Comparison of ENCODE assay signal across 8 mouse cellular contexts in the genomic region with DNA sequence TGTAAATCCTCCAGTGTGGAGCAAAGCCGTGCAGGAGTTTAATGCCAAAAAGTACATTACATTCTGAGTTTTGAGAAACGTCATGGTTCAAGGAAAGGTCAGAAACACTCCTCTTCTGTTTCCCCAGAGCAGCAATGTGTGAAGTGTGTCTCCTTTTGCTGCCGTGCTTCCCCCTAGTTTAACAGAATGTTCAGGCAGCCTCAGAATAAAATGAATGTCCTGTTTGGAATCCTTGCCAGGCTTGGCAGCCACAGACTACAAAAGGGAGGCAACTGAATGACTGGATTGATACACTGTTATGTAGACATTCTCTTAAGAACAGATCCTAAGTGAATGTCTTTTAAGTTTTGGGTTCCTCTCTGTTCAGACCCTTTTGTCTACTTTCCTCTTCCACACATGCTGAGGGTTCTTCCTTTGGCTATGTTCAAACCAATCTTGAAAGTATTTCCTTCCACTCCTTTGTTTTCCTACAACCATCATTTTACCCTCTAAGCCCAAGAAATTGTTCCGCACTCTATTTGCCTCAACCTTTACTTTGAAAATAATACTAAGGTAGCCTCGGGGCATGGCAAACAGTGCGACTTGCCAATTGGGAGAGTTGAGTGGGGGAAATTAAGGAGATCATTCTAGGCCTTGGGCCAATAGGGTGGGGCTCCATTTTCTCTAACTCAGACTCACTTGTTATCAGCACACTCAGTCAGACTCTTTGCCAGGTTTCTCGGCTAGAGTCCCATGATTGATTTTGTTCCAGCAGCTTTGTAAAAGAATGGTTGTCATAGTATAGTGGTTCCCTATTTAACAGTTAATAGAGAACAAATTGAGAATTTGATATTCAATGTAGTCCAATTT.
DNase-seq lines count a peak whose midpoint lies in the region; ATAC-seq lines count a peak whose summit lies in the region.

No protein-coding gene starts in this region.

- no peaks in the 10 kb centered on the region for H3K9me3 ChIP-seq in midbrain, embryonic 12.5 days
- no peaks in the 10 kb centered on the region for H3K9me3 ChIP-seq in midbrain, embryonic 11.5 days (ENCODE audit: control insufficient read depth, low read length)
- no peaks in the 10 kb centered on the region for H3K9me3 ChIP-seq in embryonic facial prominence, embryonic 12.5 days
- no peaks in the 10 kb centered on the region for H3K9me3 ChIP-seq in stomach, embryonic 16.5 days (replicated peaks; ENCODE audit: control insufficient read depth, low read length)

- H3K9ac ChIP-seq in midbrain, embryonic 12.5 days (replicated peaks): no peak overlapping the region
- no peak overlapping the region for H3K9ac ChIP-seq in midbrain, embryonic 11.5 days (ENCODE audit: low read length)
- H3K9ac ChIP-seq in embryonic facial prominence, embryonic 12.5 days: no peak overlapping the region
- H3K9ac ChIP-seq in stomach, embryonic 16.5 days (ENCODE audit: low read length): no peak overlapping the region

- H3K4me2 ChIP-seq in midbrain, embryonic 12.5 days (replicated peaks): no peak overlapping the region
- no peak overlapping the region for H3K4me2 ChIP-seq in midbrain, embryonic 11.5 days
- H3K4me2 ChIP-seq in embryonic facial prominence, embryonic 12.5 days (replicated peaks): no peak overlapping the region
- no peak overlapping the region for H3K4me2 ChIP-seq in stomach, embryonic 16.5 days (ENCODE audit: low read depth, low read length)

- peak; percentile 63; the same call in 1 of the 2 replicates for ATAC-seq in midbrain, embryonic 12.5 days (ENCODE audit: low FRiP score, low read depth)
- no peak for ATAC-seq in midbrain, embryonic 11.5 days (ENCODE audit: low FRiP score)
- 0 out of 2 replicates have a peak, but pooled peaks have one; percentile 6 for ATAC-seq in embryonic facial prominence, embryonic 12.5 days (ENCODE audit: insufficient number of reproducible peaks, insufficient read depth, low FRiP score, low TSS enrichment)
- peak; percentile 86 for ATAC-seq in stomach, embryonic 16.5 days (ENCODE audit: insufficient read depth, low FRiP score)

- no peak for DNase-seq in midbrain, embryonic 11.5 days (ENCODE audit: low spot score, missing footprints)
- DNase-seq in heart, adult 18-20 months: peak; percentile 69 to 78
- DNase-seq in left cerebral cortex, postnatal 25 days (ENCODE audit: low spot score in 2 of 2): peak; percentile 21 to 57
- no peak for DNase-seq in layer of hippocampus, adult 8-10 months (ENCODE audit: low spot score in 2 of 2)
- no peak for DNase-seq in spleen, postnatal 36 days (ENCODE audit: low spot score in 2 of 2)

- H3K27ac ChIP-seq in midbrain, embryonic 12.5 days (replicated peaks): no peak overlapping the region
- H3K27ac ChIP-seq in midbrain, embryonic 11.5 days (ENCODE audit: low read depth, low read length): no peak overlapping the region
- peak overlapping the region; percentile 57; the same call in 1 of the 2 replicates for H3K27ac ChIP-seq in embryonic facial prominence, embryonic 12.5 days
- H3K27ac ChIP-seq in stomach, embryonic 16.5 days (ENCODE audit: low read length): peak overlapping the region; percentile 80

- H3K27me3 ChIP-seq in midbrain, embryonic 12.5 days: no peaks in the 10 kb centered on the region
- H3K27me3 ChIP-seq in midbrain, embryonic 11.5 days (ENCODE audit: control insufficient read depth, insufficient read depth, low read length): no peaks in the 10 kb centered on the region
- H3K27me3 ChIP-seq in embryonic facial prominence, embryonic 12.5 days: no peaks in the 10 kb centered on the region
- no peaks in the 10 kb centered on the region for H3K27me3 ChIP-seq in stomach, embryonic 16.5 days (ENCODE audit: control insufficient read depth, insufficient read depth, low read length)

- H3K4me3 ChIP-seq in midbrain, embryonic 12.5 days: no peak overlapping the region
- H3K4me3 ChIP-seq in midbrain, embryonic 11.5 days (ENCODE audit: low read depth, low read length): no peak overlapping the region
- H3K4me3 ChIP-seq in embryonic facial prominence, embryonic 12.5 days: no peak overlapping the region
- no peak overlapping the region for H3K4me3 ChIP-seq in stomach, embryonic 16.5 days (replicated peaks; ENCODE audit: low read length)

- intact Hi-C loops in left cerebral cortex, postnatal 25 days (cut with DNase I): no loop called here

- 72% methylated on average over 7 of the region's 7 CpGs for WGBS in midbrain, embryonic 12.5 days
- 82% methylated on average over 7 of the region's 7 CpGs for WGBS in midbrain, embryonic 11.5 days
- WGBS in embryonic facial prominence, embryonic 12.5 days: 33% methylated on average over 7 of the region's 7 CpGs
- WGBS in stomach, embryonic 16.5 days: 40% methylated on average over 7 of the region's 7 CpGs

- H3K4me1 ChIP-seq in midbrain, embryonic 12.5 days: no peaks in the 10 kb centered on the region; the same call in 1 of the 2 replicates
- H3K4me1 ChIP-seq in midbrain, embryonic 11.5 days (ENCODE audit: control insufficient read depth, insufficient read depth, low read length): no peaks in the 10 kb centered on the region
- peaks cover 14% of the 10 kb centered on the region; the same call in 1 of the 2 replicates for H3K4me1 ChIP-seq in embryonic facial prominence, embryonic 12.5 days
- peaks cover 12% of the 10 kb centered on the region for H3K4me1 ChIP-seq in stomach, embryonic 16.5 days (ENCODE audit: control insufficient read depth, insufficient read depth, low read length)

- no peaks in the 10 kb centered on the region for H3K36me3 ChIP-seq in midbrain, embryonic 12.5 days
- no peaks in the 10 kb centered on the region for H3K36me3 ChIP-seq in midbrain, embryonic 11.5 days (ENCODE audit: control insufficient read depth, insufficient read depth, low read length)
- no peaks in the 10 kb centered on the region; the same call in 1 of the 2 replicates for H3K36me3 ChIP-seq in embryonic facial prominence, embryonic 12.5 days
- no peaks in the 10 kb centered on the region for H3K36me3 ChIP-seq in stomach, embryonic 16.5 days (ENCODE audit: control insufficient read depth, insufficient read depth, low read length)

Comparison
In these comparisons a context has a peak if more than half of its experiments do, and no peak if none do; other contexts are left out.
1. H3K27ac ChIP-seq: peak in embryonic facial prominence, embryonic 12.5 days (single experiment) and stomach, embryonic 16.5 days (single experiment); none in midbrain, embryonic 12.5 days (single experiment) and midbrain, embryonic 11.5 days (single experiment).
2. DNase-seq: peak in heart, adult 18-20 months (2 of 2) and left cerebral cortex, postnatal 25 days (2 of 2); none in midbrain, embryonic 11.5 days (single experiment), layer of hippocampus, adult 8-10 months (0 of 2) and spleen, postnatal 36 days (0 of 2).